ENCODE assay signal across 8 mouse cellular contexts in genomic region chr4:133836575-133836974, GRCm38 (mm10). TPM values are rescaled to one million over a fixed set of nuclear protein-coding genes. Genes with fewer than 3 reads are reported as not detected.
A peak's percentile ranks its signal among the peaks of the same experiment; 100 is the strongest.
DNase-seq lines count a peak whose midpoint lies in the region; ATAC-seq and TF ChIP-seq lines count a peak whose summit lies in the region.

No protein-coding gene starts in this region.

- H3K4me2 ChIP-seq in liver, embryonic 16.5 days (ENCODE audit: low read depth, low read length): no peak overlapping the region

- H3K27ac ChIP-seq in liver, embryonic 16.5 days (ENCODE audit: low read length): no peak overlapping the region

- H3K9me3 ChIP-seq in liver, embryonic 16.5 days (replicated peaks; ENCODE audit: control insufficient read depth, low read length): no peaks in the 10 kb centered on the region

- H3K9ac ChIP-seq in liver, embryonic 16.5 days (ENCODE audit: low read depth, low read length): no peak overlapping the region

- no peak overlapping the region for H3K4me3 ChIP-seq in lung, adult 2 months (replicated peaks; ENCODE audit: extremely low read depth, low read depth, low read length)
- H3K4me3 ChIP-seq in liver, embryonic 16.5 days (ENCODE audit: low read depth, low read length): no peak overlapping the region

- H3K36me3 ChIP-seq in liver, embryonic 16.5 days (ENCODE audit: control insufficient read depth, insufficient read depth): no peaks in the 10 kb centered on the region

- H3K27me3 ChIP-seq in liver, embryonic 16.5 days (ENCODE audit: control insufficient read depth, insufficient read depth, low read depth, low read length): no peaks in the 10 kb centered on the region

- TF ChIP-seq CTCF in lung, adult 2 months (IDR thresholded peaks at IDR 0.05; ENCODE audit: insufficient read depth, low read length): peak; percentile 90

- no peaks in the 10 kb centered on the region for H3K4me1 ChIP-seq in lung, adult 2 months (ENCODE audit: control insufficient read depth, insufficient read depth, low read length)
- H3K4me1 ChIP-seq in liver, embryonic 16.5 days (ENCODE audit: control insufficient read depth, low read depth, low read length): no peaks in the 10 kb centered on the region; the same call in none of the 2 replicates

- 29% methylated on average over 10 of the region's 10 CpGs for WGBS in lung, adult 2 months
- 38% methylated on average over 10 of the region's 10 CpGs for WGBS in liver, embryonic 16.5 days (ENCODE audit: insufficient replicate concordance)

- no peak for TF ChIP-seq POLR2A in lung, adult 2 months (IDR thresholded peaks at IDR 0.05; ENCODE audit: borderline replicate concordance, extremely low read depth, low read depth, low read length)

- peak; percentile 58 for ATAC-seq in liver, embryonic 16.5 days (ENCODE audit: low read depth)

- peak; percentile 33 for DNase-seq in adrenal gland, adult 2 months
- DNase-seq in adrenal gland, adult 8-10 months: no peak
- DNase-seq in lung, adult 2 months: no peak
- DNase-seq in lung, postnatal 25 days (ENCODE audit: low spot score): no peak
- peak; percentile 57 for DNase-seq in embryo, embryonic 11 days
- DNase-seq in thymus, postnatal 36 days: peak; percentile 54
- DNase-seq in left cerebral cortex, adult 18-20 months (ENCODE audit: low spot score in 2 of 2): no peak

RNA-seq across cellular contexts. Expression of gene Rps6ka1, which starts 51.0 kb away (rescaled TPM):
- total RNA-seq in adrenal gland, adult 2 months (2021): 10 to 100 TPM; 12.2 to 16.6 TPM
- polyA plus RNA-seq in adrenal gland, adult 2 months (2012; rRNA removed): 19.3 and 20.6 TPM in 2 replicates
- total RNA-seq in adrenal gland, adult 8-10 months (2022): 10 to 100 TPM; 16.4 to 25.7 (median 22.8) TPM
- polyA plus RNA-seq in lung, adult 2 months (2012; rRNA removed): 57.2 and 65.6 TPM in 2 replicates
- polyA plus RNA-seq in liver, embryonic 16.5 days (2015; fragmentation: Nextera tagmentation; extraction: Ambion mirVana): 69.9 and 79.4 TPM in 2 replicates
- total RNA-seq in left cerebral cortex, adult 18-20 months (2021): 10 to 100 TPM; 12.0 to 12.6 TPM

Comparison
In these comparisons a context has a peak if more than half of its experiments do, and no peak if none do; other contexts are left out.
1. DNase-seq: peak in adrenal gland, adult 2 months (single experiment), embryo, embryonic 11 days (single experiment) and thymus, postnatal 36 days (2 of 2); none in adrenal gland, adult 8-10 months (single experiment), lung, adult 2 months (single experiment), lung, postnatal 25 days (single experiment) and left cerebral cortex, adult 18-20 months (0 of 2).